Mouse (Mus musculus) lung, postnatal 10 days (tissue): ENCODE results near the gene Pvrig.
"Not testable (repeated sequence)": the region's sequence is repeated elsewhere in the genome, so short reads cannot be mapped to it uniquely, and the experiment has no call there.

Source experiments
- DNase-seq: peaks from one replicate; pipeline ENCODE4 v3.0.0; 2021

Pvrig gene

DNA sequence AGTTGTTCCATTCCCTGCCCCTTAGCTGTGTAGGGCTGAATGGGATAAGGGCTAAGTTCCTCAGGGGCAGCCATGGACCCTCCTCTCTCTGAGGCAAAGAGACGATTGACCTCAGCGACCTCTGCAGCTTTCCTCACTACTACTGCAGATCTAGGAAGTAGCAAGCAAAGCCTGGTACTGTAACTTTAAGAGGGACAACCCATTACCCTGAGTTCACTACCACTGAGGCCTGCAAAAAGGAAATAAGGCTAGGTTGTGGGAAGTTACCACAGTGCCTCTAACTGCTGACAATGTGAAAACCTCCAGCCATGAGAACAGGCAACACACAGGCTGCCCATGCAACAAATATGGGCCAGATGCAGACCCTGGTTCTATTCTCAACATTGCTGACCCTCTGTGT lies at the start of gene Pvrig:
Gene Pvrig, plus strand, starts transcription at position 301 of the 400 bp plus-strand sequence.
- DNase-seq = no peak

DNA sequence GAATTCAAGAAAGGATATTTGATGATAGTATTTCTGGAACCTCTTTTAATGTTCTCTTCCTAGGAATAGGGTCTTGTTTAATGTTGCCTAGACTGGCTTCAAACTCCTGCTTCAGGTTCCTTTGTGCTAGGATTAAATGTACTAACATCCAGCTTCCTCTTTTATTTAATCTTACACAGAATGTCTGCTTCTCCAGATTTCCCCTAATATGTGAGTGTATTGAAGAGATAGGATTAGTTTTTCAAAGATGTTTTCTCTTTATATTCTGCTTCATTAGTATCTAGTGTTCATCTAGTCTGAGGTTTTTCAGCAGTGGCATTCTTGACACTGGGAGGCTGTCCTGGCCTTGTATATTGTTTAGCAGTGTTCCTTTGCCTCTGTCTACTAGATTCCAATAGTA lies 47.6 kb upstream of the Pvrig start:
- DNase-seq = no peak

DNA sequence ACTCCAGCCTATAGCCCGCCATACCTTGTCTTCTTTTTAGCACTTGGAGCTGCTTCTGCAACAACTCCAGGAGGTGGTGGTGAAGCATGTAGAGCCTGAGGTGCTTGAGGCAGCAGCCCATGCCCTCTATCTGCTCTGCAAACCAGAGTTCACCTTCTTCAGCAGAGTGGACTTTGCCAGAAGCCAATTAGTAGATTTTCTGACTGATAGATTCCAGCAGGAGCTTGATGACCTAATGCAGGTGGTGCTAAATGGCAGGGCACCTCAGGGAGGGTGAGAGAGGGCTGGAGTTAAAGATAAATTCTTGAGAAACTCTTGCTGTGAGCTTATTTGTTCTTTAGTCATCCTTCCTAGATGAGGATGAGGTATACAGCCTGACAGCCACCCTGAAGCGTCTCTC lies 42.1 kb upstream of the Pvrig start:
- no peak for DNase-seq

DNA sequence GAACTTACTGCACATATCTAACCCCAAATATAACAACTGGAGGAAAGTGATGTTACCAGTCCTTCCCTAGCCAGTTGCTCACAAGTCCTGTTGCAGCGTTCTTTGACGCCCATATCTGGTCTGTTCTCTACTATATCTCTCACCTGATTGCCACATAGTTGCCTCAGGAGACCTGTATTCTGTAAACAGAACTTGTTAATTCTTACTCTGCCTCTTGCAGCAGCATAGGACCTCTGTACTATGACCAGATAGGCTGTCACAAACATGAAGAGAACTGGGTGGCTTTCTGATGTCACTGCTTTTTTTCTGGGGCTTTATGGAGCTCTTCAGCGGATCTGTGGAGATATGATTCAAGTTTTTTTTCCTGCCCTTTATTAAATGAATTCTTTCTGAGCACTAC lies 29.0 kb upstream of the Pvrig start:
- no peak for DNase-seq

DNA sequence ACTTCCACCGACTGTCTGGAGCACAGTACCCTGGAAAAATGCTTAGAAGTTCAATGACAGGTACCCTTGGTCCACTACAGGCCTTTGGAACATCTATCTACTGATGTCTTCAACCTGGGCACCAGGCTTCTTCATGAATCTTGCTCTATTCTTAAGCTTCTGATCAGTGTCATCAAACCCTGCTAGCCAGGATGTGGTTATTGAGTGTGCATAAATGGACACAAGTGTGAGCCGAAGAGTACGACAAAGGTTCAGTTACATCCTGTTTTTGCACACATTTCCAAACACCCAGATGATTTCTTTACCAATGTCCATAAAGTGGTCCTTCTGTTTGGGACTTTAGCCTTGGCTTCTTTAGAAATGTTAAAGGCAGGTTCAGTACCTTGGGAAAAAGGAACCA lies 1.5 kb downstream of the Pvrig start:
- no peak for DNase-seq

DNA sequence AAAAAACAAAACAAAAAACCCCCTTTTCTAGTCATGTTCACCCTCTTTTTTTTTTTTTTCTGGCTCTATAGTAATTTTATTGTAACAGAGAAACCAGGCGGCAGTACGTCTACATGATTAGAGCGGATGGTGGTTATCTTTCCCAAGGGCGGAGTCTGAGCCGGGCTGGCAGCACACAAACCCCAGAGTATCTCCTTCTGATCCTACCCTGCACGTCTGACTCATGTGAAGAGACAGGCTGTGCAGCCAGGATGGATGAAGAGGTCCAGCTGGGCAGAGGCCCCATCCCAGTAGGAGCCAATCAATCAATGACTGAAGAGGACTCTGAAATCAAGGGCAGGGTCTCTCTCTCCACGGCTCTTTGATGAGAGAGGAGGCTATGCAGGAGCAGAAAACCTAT lies 21.4 kb downstream of the Pvrig start:
- DNase-seq = not testable (repeated sequence)

DNA sequence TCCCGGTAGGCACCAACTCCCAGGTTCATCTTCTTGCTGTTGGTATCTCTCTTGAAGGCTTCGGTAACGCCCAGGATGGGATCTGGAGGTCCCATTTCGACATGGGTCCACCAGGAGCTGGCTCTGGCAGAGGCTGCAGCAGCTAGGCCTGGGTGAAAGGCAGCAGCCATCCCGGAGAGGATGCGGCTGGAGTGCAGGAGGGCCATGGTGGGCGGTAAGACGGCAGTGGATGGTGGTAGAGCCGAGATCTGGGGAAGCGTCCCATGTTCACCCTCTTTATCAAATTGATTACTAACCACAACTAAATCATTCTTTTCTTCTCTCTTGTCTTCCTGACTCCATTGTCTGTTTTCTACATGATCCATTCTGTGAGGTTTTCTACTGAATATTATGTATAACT lies 23.6 kb downstream of the Pvrig start:
- DNase-seq = not testable (repeated sequence)
